Mouse (Mus musculus) embryonic facial prominence, embryonic 13.5 days (tissue): Measurements from ENCODE around the gene Spatc1l. TPM values are rescaled to one million over a fixed set of nuclear protein-coding genes. Genes with fewer than 3 reads are reported as not detected.

ENCODE experiments used
- ATAC-seq: fragments of 200-750 bp; cut with Nextera tagmentation; 2 replicates; pipeline ENCODE4 v1.8.0; 2017; ENCODE audit warnings: low read depth; ENCODE audit not compliant: insufficient number of reproducible peaks, insufficient read depth, low FRiP score, low TSS enrichment
- H3K27ac ChIP-seq: fragments of 300-500 bp; sonication (generic); 2 replicates; pipeline ENCODE4 v1.5.1; 2015; ENCODE audit warnings: moderate library complexity, mild to moderate bottlenecking, inconsistent platforms
- H3K27me3 ChIP-seq: fragments of 300-500 bp; sonication (generic); 2 replicates; pipeline ENCODE4 v1.6.1; 2015; ENCODE audit warnings: mild to moderate bottlenecking, inconsistent platforms
- H3K36me3 ChIP-seq: fragments of 300-500 bp; sonication (generic); 2 replicates; pipeline ENCODE4 v1.6.1; 2015; ENCODE audit warnings: mild to moderate bottlenecking, inconsistent platforms
- H3K4me1 ChIP-seq: fragments of 300-500 bp; sonication (generic); 2 replicates; pipeline ENCODE4 v1.6.1; 2015; ENCODE audit warnings: inconsistent platforms
- H3K4me2 ChIP-seq: fragments of 300-500 bp; sonication (generic); 2 replicates; pipeline ENCODE4 v1.6.1; 2015; ENCODE audit warnings: moderate library complexity, mild to moderate bottlenecking, inconsistent platforms
- H3K4me3 ChIP-seq: fragments of 300-500 bp; sonication (generic); 2 replicates; pipeline ENCODE4 v1.5.1; 2015; ENCODE audit warnings: mild to moderate bottlenecking, inconsistent platforms
- H3K9ac ChIP-seq: fragments of 300-500 bp; sonication (generic); 2 replicates; pipeline ENCODE4 v1.6.1; 2015; ENCODE audit warnings: mild to moderate bottlenecking, inconsistent platforms
- H3K9me3 ChIP-seq: fragments of 300-500 bp; sonication (generic); 2 replicates; pipeline ENCODE4 v1.6.1; 2016; ENCODE audit warnings: inconsistent platforms
- WGBS: fragments of 180-500 bp; shearing (Covaris S2); methylation state at CpG from one replicate; pipeline ENCODE4 v1.1.7; 2015; ENCODE audit warnings: mixed read lengths; 5-methylcytosine and 5-hydroxymethylcytosine counted together
- polyA plus RNA-seq: library from polyadenylated mRNA; unstranded; fragments of >200 nt; fragmentation: Nextera tagmentation; extraction: Ambion mirVana; gene quantifications from 2 replicates; pipeline ENCODE4 v1.2.1, GENCODE M21; 2015

Spatc1l gene
- polyA plus RNA-seq, 1 experiment from 2014 or later = not detected

DNA sequence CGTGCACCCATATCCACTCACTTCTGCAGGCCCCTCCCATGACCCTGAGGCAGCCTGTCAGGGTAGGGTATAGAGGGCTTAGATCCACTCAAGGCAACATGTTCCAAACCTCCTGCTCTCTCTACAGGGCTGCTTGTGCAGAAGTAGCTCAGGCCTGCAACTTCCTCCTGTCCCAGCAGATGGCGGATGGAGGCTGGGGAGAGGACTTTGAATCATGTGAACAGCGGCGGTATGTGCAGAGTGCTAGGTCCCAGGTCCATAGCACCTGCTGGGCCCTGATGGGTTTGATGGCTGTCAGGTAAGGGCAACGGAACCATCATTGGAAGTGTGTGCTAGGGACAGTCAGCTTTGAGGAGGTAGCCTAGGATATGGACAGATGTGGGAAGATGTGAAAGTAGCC is 11.6 kb upstream of the Spatc1l start:
- H3K27ac ChIP-seq = no peak overlapping the region
- no peaks in the 10 kb centered on the region for H3K27me3 ChIP-seq
- H3K4me3 ChIP-seq = no peak overlapping the region
- H3K4me1 ChIP-seq = no peaks in the 10 kb centered on the region
- no peak overlapping the region for H3K9ac ChIP-seq
- no peak overlapping the region for H3K4me2 ChIP-seq
- WGBS = 86% methylated on average over 5 of the region's 5 CpGs
- no peak for ATAC-seq
- peaks cover 94% of the 10 kb centered on the region for H3K36me3 ChIP-seq
- H3K9me3 ChIP-seq = no peaks in the 10 kb centered on the region

GRCm38 (mm10) chr10:76551556-76551955 is 10.5 kb upstream of the Spatc1l start:
- no peak overlapping the region for H3K4me2 ChIP-seq
- peaks cover 83% of the 10 kb centered on the region for H3K36me3 ChIP-seq
- H3K9ac ChIP-seq = no peak overlapping the region
- H3K9me3 ChIP-seq = no peaks in the 10 kb centered on the region
- H3K4me1 ChIP-seq = no peaks in the 10 kb centered on the region
- H3K4me3 ChIP-seq = no peak overlapping the region
- WGBS = 76% methylated on average over 3 of the region's 3 CpGs
- no peaks in the 10 kb centered on the region for H3K27me3 ChIP-seq
- no peak for ATAC-seq
- no peak overlapping the region for H3K27ac ChIP-seq

DNA sequence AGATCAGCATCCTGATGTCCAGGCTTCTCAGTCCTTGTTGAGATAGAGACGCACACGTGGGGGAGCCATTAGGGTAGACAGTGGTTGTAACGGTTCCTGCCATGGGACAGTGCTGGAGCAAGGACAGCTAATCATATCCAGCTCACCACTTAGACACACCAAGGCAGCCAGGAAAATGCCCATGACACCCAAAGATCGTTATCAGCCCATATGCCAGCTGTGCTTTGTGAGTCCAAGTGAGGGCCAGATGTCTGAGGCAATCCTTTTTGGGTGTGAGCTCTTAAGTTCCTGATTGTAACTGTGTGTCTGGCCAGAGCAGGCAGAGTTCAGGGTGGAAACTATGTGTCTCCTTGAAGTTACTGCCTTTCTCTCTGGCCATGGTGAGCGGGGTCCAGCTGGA is 8.0 kb upstream of the Spatc1l start:
- H3K4me2 ChIP-seq = no peak overlapping the region
- H3K9me3 ChIP-seq = no peaks in the 10 kb centered on the region
- H3K9ac ChIP-seq = no peak overlapping the region
- no peak overlapping the region for H3K4me3 ChIP-seq
- peaks cover 58% of the 10 kb centered on the region for H3K36me3 ChIP-seq
- no peaks in the 10 kb centered on the region for H3K27me3 ChIP-seq
- 78% methylated on average over 5 of the region's 5 CpGs for WGBS
- no peak for ATAC-seq
- no peak overlapping the region for H3K27ac ChIP-seq
- H3K4me1 ChIP-seq = no peaks in the 10 kb centered on the region

DNA sequence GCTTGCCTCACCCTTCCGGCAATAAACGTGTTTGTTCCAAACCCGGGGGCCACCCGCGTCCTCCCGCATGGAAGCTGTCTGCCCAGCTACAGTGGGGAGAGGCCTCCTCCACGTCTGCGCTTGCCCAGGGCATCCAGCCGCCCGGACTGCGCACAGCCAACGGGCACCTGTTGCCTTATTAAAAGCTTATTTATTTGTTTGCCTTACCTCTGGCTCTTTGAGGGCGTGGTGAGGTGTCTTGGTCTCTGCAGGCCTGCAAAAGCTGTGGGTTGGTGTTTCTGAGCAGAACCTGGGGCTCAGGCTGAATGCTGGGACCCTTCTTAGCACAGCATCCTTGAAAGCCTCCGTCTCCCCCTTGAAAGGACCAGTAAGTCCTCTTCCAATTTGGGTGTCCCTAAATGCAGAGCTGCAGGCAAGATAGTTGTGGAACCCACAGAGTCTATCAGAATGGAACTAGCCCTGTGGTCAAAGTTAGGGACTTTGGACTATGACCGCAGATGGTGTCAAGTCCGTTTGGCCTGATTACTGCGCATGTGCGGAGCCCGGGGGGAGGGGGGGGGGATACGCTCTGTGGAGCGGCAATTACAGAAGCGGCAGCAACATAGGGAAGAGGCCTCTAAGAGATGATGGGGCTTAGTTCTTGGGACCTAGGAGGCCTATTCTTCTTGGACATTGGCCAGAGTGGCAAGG is 8.1 kb downstream of the Spatc1l start:
- H3K36me3 ChIP-seq = no peaks in the 10 kb centered on the region
- 87% methylated on average over 22 of the region's 22 CpGs for WGBS
- no peak for ATAC-seq

GRCm38 (mm10) chr10:76571070-76571469 is 9.0 kb downstream of the Spatc1l start:
- WGBS = 72% methylated on average over 2 of the region's 2 CpGs
- Histone ChIP-seq H3K27ac (no peak overlapping the region), H3K9me3 (no peaks in the 10 kb centered on the region), H3K4me1 (no peaks in the 10 kb centered on the region), H3K27me3 (no peaks in the 10 kb centered on the region), H3K4me2 (no peak overlapping the region), H3K36me3 (no peaks in the 10 kb centered on the region), H3K4me3 (no peak overlapping the region), H3K9ac (no peak overlapping the region)
- no peak for ATAC-seq

More for the DNA sequence above, 8.1 kb downstream of the Spatc1l start:
- Histone ChIP-seq H3K9me3 (no peaks in the 10 kb centered on the region), H3K27me3 (no peaks in the 10 kb centered on the region), H3K4me2 (no peak overlapping the region), H3K4me3 (no peak overlapping the region), H3K27ac (no peak overlapping the region), H3K9ac (no peak overlapping the region), H3K4me1 (no peaks in the 10 kb centered on the region)

DNA sequence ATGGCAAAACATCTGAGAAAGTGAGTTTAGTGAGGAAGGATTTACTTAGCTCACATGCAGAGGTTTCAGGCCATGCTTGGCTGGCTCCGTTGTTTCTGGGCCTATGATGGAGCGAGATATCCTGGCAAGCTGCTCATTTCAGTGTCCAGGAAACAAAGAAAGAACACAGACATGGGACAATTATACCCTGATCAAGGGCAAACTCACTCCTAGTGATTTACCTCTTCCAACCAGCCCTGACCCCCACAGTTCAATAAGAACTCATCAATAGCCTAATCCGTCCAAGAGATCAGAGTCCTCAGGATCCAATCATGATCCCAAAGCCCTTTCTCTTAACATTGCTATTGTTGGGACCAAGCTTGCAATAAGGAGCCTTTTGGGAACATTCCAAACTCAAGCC is 10.1 kb downstream of the Spatc1l start:
- no peaks in the 10 kb centered on the region for H3K36me3 ChIP-seq
- H3K4me1 ChIP-seq = no peaks in the 10 kb centered on the region
- H3K4me2 ChIP-seq = no peak overlapping the region
- no peak overlapping the region for H3K27ac ChIP-seq
- H3K4me3 ChIP-seq = no peak overlapping the region
- ATAC-seq = no peak
- 84% methylated on average over 3 of the region's 3 CpGs for WGBS
- H3K9me3 ChIP-seq = no peaks in the 10 kb centered on the region
- no peaks in the 10 kb centered on the region for H3K27me3 ChIP-seq
- no peak overlapping the region for H3K9ac ChIP-seq

GRCm38 (mm10) chr10:76575374-76575773 is 13.3 kb downstream of the Spatc1l start, which contains the start of gene Ftcd:
Gene Ftcd, plus strand, starts transcription at chr10:76575648.
- H3K36me3 ChIP-seq = no peaks in the 10 kb centered on the region
- H3K4me2 ChIP-seq = no peak within 1 kb of the TSS
- no peak for ATAC-seq
- H3K4me3 ChIP-seq = no peak within 1 kb of the TSS
- no peaks in the 10 kb centered on the region for H3K4me1 ChIP-seq
- no peaks in the 10 kb centered on the region for H3K9me3 ChIP-seq
- 85% methylated on average over 3 of the region's 3 CpGs for WGBS
- H3K27me3 ChIP-seq = no peaks in the 10 kb centered on the region
- H3K9ac ChIP-seq = no peak within 1 kb of the TSS
- H3K27ac ChIP-seq = no peak within 1 kb of the TSS

- no peak overlapping the region for H3K4me2 ChIP-seq
- H3K27me3 ChIP-seq = no peaks in the 10 kb centered on the region
- WGBS = 70% methylated on average over 7 of the region's 7 CpGs
- no peak overlapping the region for H3K4me3 ChIP-seq
- no peaks in the 10 kb centered on the region for H3K9me3 ChIP-seq
- H3K4me1 ChIP-seq = no peaks in the 10 kb centered on the region
- ATAC-seq = no peak
- H3K36me3 ChIP-seq = no peaks in the 10 kb centered on the region
- H3K9ac ChIP-seq = no peak overlapping the region
- H3K27ac ChIP-seq = no peak overlapping the region
These were observed 14.8 kb downstream of the Spatc1l start for GRCm38 (mm10) chr10:76576920-76577319.

DNA sequence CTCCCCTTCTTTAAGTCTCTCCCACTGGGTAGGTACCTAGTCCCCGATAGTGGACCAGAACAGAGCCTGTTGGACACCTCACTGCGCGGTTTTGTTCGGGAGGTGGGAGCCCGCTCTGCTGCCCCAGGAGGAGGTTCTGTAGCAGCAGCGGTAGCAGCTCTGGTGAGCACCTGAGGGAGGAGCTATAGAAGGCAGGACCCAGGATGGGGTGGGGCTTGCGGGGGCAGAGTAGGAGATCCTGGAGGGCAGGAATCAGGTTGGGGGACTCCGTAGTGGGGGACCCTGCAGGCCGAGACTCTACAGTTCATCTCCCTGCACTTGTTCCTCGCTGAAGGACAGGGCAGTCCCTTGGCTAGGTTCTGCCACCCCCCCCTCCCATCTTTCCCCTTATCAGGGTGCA is 22.1 kb downstream of the Spatc1l start:
- Histone ChIP-seq H3K36me3 (no peaks in the 10 kb centered on the region), H3K9ac (peak overlapping the region; percentile 61), H3K4me3 (peak overlapping the region; percentile 28)

GRCm38 (mm10) chr10:76586190-76586589 is 24.1 kb downstream of the Spatc1l start:
- no peak overlapping the region for H3K4me2 ChIP-seq
- no peaks in the 10 kb centered on the region for H3K9me3 ChIP-seq
- H3K36me3 ChIP-seq = no peaks in the 10 kb centered on the region
- peaks cover 13% of the 10 kb centered on the region for H3K4me1 ChIP-seq
- no peak overlapping the region for H3K9ac ChIP-seq
- no peak overlapping the region for H3K27ac ChIP-seq
- ATAC-seq = no peak
- H3K27me3 ChIP-seq = peaks cover 13% of the 10 kb centered on the region
- no peak overlapping the region for H3K4me3 ChIP-seq
- WGBS = 37% methylated on average over 1 of the region's 1 CpGs

More for the DNA sequence above, 22.1 kb downstream of the Spatc1l start:
- Histone ChIP-seq H3K27ac (no peak overlapping the region), H3K27me3 (peaks cover 13% of the 10 kb centered on the region), H3K4me1 (peaks cover 13% of the 10 kb centered on the region), H3K4me2 (peak overlapping the region; percentile 56), H3K9me3 (no peaks in the 10 kb centered on the region)
- 16% methylated on average over 10 of the region's 10 CpGs for WGBS
- no peak; the same call in 1 of the 2 replicates for ATAC-seq

DNA sequence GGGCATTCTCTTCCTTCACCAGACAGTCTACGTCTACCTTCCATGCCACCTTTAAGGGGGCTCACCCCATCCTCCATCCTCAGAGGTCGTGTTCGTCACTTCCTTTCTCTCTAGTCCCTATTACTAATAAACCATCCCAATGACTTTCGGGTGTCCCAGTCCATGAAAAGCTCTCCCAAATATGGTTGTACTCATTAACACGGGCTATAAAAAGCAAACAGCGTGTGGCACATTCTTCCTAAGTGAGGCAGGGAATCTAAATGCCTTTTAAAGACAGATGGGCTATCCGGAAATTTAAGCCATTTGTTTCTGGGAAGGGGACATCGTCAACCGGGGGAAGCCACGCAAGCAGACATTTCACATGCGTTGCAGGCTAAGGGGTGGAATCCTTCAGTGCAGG is 28.1 kb downstream of the Spatc1l start:
- H3K36me3 ChIP-seq = no peaks in the 10 kb centered on the region
- no peak for ATAC-seq
- no peak overlapping the region for H3K4me3 ChIP-seq
- no peak overlapping the region for H3K27ac ChIP-seq
- 83% methylated on average over 11 of the region's 11 CpGs for WGBS
- no peak overlapping the region for H3K4me2 ChIP-seq
- no peak overlapping the region for H3K9ac ChIP-seq
- H3K9me3 ChIP-seq = no peaks in the 10 kb centered on the region
- peaks cover 11% of the 10 kb centered on the region for H3K4me1 ChIP-seq
- no peaks in the 10 kb centered on the region for H3K27me3 ChIP-seq

- Histone ChIP-seq H3K27ac (no peak overlapping the region), H3K36me3 (peaks cover 39% of the 10 kb centered on the region), H3K4me3 (no peak overlapping the region), H3K4me2 (no peak overlapping the region), H3K9ac (no peak overlapping the region), H3K4me1 (peaks cover 11% of the 10 kb centered on the region), H3K9me3 (no peaks in the 10 kb centered on the region), H3K27me3 (no peaks in the 10 kb centered on the region)
- ATAC-seq = no peak
- 91% methylated on average over 31 of the region's 31 CpGs for WGBS
These were observed 34.3 kb downstream of the Spatc1l start for GRCm38 (mm10) chr10:76596338-76596737.
